Mouse (Mus musculus): ENCODE measurements around the gene Slc10a2.

DNA sequence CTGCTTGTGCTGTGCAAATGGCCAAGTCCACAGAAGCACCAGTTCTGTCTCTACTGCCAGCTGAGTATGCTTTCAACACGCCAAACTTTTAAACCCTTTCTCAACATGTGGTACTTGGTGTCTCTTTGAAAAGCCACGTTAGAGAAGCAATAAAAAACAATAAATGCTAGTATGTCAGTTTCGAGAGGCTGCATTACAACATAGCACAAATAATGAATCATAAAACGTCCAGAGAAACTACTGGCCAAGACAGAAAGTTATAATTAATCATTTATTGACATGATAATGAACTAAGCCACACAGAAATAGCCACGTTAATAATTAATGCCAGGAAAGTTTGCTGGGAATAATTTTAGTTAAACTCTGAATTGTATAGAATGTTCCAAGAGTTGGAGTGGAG lies at the start of gene Slc10a2:
- no peak for TF ChIP-seq POLR2A (IDR thresholded peaks at IDR 0.05; ENCODE audit: insufficient read depth, low read depth, low read length)
- no peak for TF ChIP-seq CTCF (IDR thresholded peaks at IDR 0.05; ENCODE audit: insufficient read depth, low read depth, low read length)
